Mouse (Mus musculus): ENCODE measurements around the gene Nrxn3. TPM values are rescaled to one million over a fixed set of nuclear protein-coding genes. Genes with fewer than 3 reads are reported as not detected.

Nrxn3 gene
- total RNA-seq, 2 experiments from 2014 or later, result 1.3 to 1.5 TPM

Small RNA genes within 50 kb of the gene (microRNA-seq; reads per million reads assigned to microRNA genes)
- gene Gm23989 (0 reads per million in 2 experiments), gene Gm27313 (0 reads per million in 2 experiments)
